In the genomic region with DNA sequence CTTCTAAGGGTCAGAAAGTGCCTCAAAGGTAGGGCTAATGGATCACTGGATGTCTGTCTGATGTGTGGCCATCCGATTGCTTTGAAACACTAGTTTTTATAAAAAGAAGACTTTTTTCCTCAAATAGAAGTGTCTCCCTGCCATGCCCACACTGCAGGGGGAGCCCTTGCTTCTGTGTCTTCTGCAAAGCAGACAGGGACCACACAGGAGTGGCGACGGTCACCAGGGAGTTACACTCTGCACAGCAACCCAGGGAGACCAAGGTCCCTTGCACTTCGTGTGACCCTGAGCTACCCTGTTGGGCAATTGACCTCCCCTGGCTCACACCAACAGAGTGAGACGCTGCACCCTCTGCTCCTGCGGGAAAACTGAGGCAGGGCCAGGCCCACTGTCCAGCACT, we compare ENCODE assay signal across 20 mouse cellular contexts. TPM values are rescaled to one million over a fixed set of nuclear protein-coding genes. Genes with fewer than 3 reads are reported as not detected.
DNase-seq lines count a peak whose midpoint lies in the region; ATAC-seq and TF ChIP-seq lines count a peak whose summit lies in the region.
"Had no signal": no experiment of that assay in that cellular context is flagged by ENCODE, and none has a peak within 500 bp of the region (broad histone marks: within the 10 kb centered on the region; RNA-seq: fewer than 3 reads in every experiment).

No protein-coding gene starts in this region.

- 31% methylated on average over 6 of the region's 6 CpGs for WGBS in liver, adult 2 months
- 56% methylated on average over 6 of the region's 6 CpGs for WGBS in liver, embryonic 11.5 days
- 81% methylated on average over 6 of the region's 6 CpGs for WGBS in forebrain, embryonic 15.5 days

- DNase-seq in liver, adult 2 months (ENCODE audit: extremely low read depth, low read depth, low spot score) = peak; percentile 46
- DNase-seq in liver, embryonic 11.5 days (ENCODE audit: low spot score) = no peak
- peak; percentile 40 for DNase-seq in ZHBTc4 (ENCODE audit: low read depth, low spot score)
- DNase-seq: cerebellum, postnatal 36 days; gastrocnemius, postnatal 25 days; kidney, postnatal 4 days had no signal

- no peak overlapping the region for H3K9ac ChIP-seq in liver, adult 2 months (ENCODE audit: low read depth, low read length)
- no peak overlapping the region for H3K9ac ChIP-seq in liver, embryonic 11.5 days (ENCODE audit: low read depth, low read length)
- no peak overlapping the region for H3K9ac ChIP-seq in forebrain, embryonic 15.5 days (replicated peaks)
- H3K9ac ChIP-seq: hindbrain, embryonic 15.5 days; neural tube, embryonic 12.5 days had no signal

- no peaks in the 10 kb centered on the region for H3K4me1 ChIP-seq in liver, adult 2 months (ENCODE audit: control insufficient read depth, insufficient read depth, low read length)
- H3K4me1 ChIP-seq in liver, embryonic 11.5 days (replicated peaks; ENCODE audit: control insufficient read depth, insufficient read depth, low read length) = no peaks in the 10 kb centered on the region
- no peaks in the 10 kb centered on the region for H3K4me1 ChIP-seq in forebrain, embryonic 15.5 days
- H3K4me1 ChIP-seq: hindbrain, embryonic 15.5 days; neural tube, embryonic 12.5 days had no signal

- H3K4me3 ChIP-seq in liver, adult 2 months (ENCODE audit: insufficient read depth, low read depth, low read length) = no peak overlapping the region
- no peak overlapping the region for H3K4me3 ChIP-seq in liver, embryonic 11.5 days (ENCODE audit: low read depth, low read length)
- H3K4me3 ChIP-seq in forebrain, embryonic 15.5 days = no peak overlapping the region
- H3K4me3 ChIP-seq: hindbrain, embryonic 15.5 days; neural tube, embryonic 12.5 days had no signal

- no peak for ATAC-seq in liver, embryonic 11.5 days (replicated peaks; ENCODE audit: low FRiP score)
- ATAC-seq in common myeloid progenitor, adult 5-6 weeks (replicated peaks; ENCODE audit: low read depth, poor library complexity, severe bottlenecking) = 0 out of 2 replicates have a peak, but pooled peaks have one; percentile 36
- ATAC-seq in megakaryocyte, adult 5-6 weeks (ENCODE audit: poor library complexity, severe bottlenecking) = peak; percentile 78
- no peak for ATAC-seq in inflammation-experienced regulatory T-cells, adult 6 months
- ATAC-seq in megakaryocyte-erythroid progenitor cell, adult 5-6 weeks (replicated peaks; ENCODE audit: low FRiP score, low TSS enrichment, poor library complexity, severe bottlenecking) = no peak
- ATAC-seq in forebrain, embryonic 15.5 days (replicated peaks) = no peak
- ATAC-seq: forebrain, embryonic 16.5 days had no signal

- no peaks in the 10 kb centered on the region for H3K79me2 ChIP-seq in liver, adult 2 months (ENCODE audit: control insufficient read depth, insufficient read depth, low read length)

- H3K36me3 ChIP-seq in liver, adult 2 months (ENCODE audit: control insufficient read depth, insufficient read depth, low read length) = no peaks in the 10 kb centered on the region
- no peaks in the 10 kb centered on the region for H3K36me3 ChIP-seq in liver, embryonic 11.5 days (ENCODE audit: control insufficient read depth, insufficient read depth, low read length)
- H3K36me3 ChIP-seq in forebrain, embryonic 15.5 days = no peaks in the 10 kb centered on the region
- H3K36me3 ChIP-seq: hindbrain, embryonic 15.5 days; neural tube, embryonic 12.5 days had no signal

- no peak for TF ChIP-seq POLR2A in liver, adult 2 months (IDR thresholded peaks at IDR 0.05; ENCODE audit: extremely low read depth, insufficient read depth, low read length)

- peaks cover 2% of the 10 kb centered on the region; the same call in 1 of the 2 replicates for H3K9me3 ChIP-seq in liver, embryonic 11.5 days (ENCODE audit: control insufficient read depth, low read length)
- H3K9me3 ChIP-seq in forebrain, embryonic 15.5 days = no peaks in the 10 kb centered on the region
- H3K9me3 ChIP-seq: hindbrain, embryonic 15.5 days had no signal

- no peak for TF ChIP-seq CTCF in liver, adult 2 months (IDR thresholded peaks at IDR 0.05; ENCODE audit: low read depth, low read length)

- H3K4me2 ChIP-seq in liver, embryonic 11.5 days = no peak overlapping the region
- H3K4me2 ChIP-seq in forebrain, embryonic 15.5 days (replicated peaks) = no peak overlapping the region
- H3K4me2 ChIP-seq: hindbrain, embryonic 15.5 days; midbrain, embryonic 11.5 days; neural tube, embryonic 12.5 days had no signal

- H3K27ac ChIP-seq in liver, adult 2 months (replicated peaks; ENCODE audit: insufficient read depth, low read depth, low read length) = no peak overlapping the region
- H3K27ac ChIP-seq in liver, embryonic 11.5 days (ENCODE audit: low read depth, low read length) = no peak overlapping the region
- H3K27ac ChIP-seq in forebrain, embryonic 15.5 days (replicated peaks) = no peak overlapping the region
- H3K27ac ChIP-seq: hindbrain, embryonic 15.5 days; neural tube, embryonic 12.5 days had no signal

- H3K27me3 ChIP-seq in liver, adult 2 months (ENCODE audit: control insufficient read depth, insufficient read depth, low read length) = no peaks in the 10 kb centered on the region
- no peaks in the 10 kb centered on the region for H3K27me3 ChIP-seq in liver, embryonic 11.5 days (replicated peaks; ENCODE audit: control insufficient read depth, insufficient read depth, low read length)
- H3K27me3 ChIP-seq in forebrain, embryonic 15.5 days = no peaks in the 10 kb centered on the region
- H3K27me3 ChIP-seq: hindbrain, embryonic 15.5 days; neural tube, embryonic 12.5 days had no signal

RNA-seq across cellular contexts. Expression of gene Prss27, which starts 1.0 kb away (rescaled TPM):
- not detected in 2 replicates for total RNA-seq in liver, adult 2 months (2014; rRNA removed)
- not detected in 2 replicates for polyA plus RNA-seq in liver, adult 2 months (2012; rRNA removed)
- polyA plus RNA-seq in liver, embryonic 11.5 days (2014; fragmentation: Nextera tagmentation; extraction: Ambion mirVana) = not detected in 2 replicates
- not detected in 2 replicates for total RNA-seq in common myeloid progenitor, adult 5-6 weeks (2017)
- not detected in 2 replicates for total RNA-seq in megakaryocyte, adult 5-6 weeks (2015)
- total RNA-seq in megakaryocyte, adult 5-6 weeks (2017) = not detected in 2 replicates
- under 1 TPM in 1 of 3 experiments, not detected in 2; 0.36 TPM for polyA plus RNA-seq in inflammation-experienced regulatory T-cells, adult 6 months (2017; shearing (Covaris generic))
- total RNA-seq in megakaryocyte-erythroid progenitor cell, adult 5-6 weeks (2014; fragmentation: Nextera tagmentation) = not detected in 2 replicates
- not detected in 2 replicates for total RNA-seq in megakaryocyte-erythroid progenitor cell, adult 5-6 weeks (2017)
- 0.23 and 0.24 TPM in 2 replicates for polyA plus RNA-seq in forebrain, embryonic 15.5 days (2015; fragmentation: Nextera tagmentation; extraction: Ambion mirVana)
- total RNA-seq: gastrocnemius, postnatal 25 days; left cerebral cortex, postnatal 14 days had no signal
- polyA plus RNA-seq: liver, embryonic 16.5 days; midbrain, embryonic 11.5 days; spleen, adult 2 months had no signal

RNA-seq across cellular contexts. Expression of gene Kctd5, which starts 36.3 kb away (rescaled TPM):
- total RNA-seq in liver, adult 2 months (2014; rRNA removed) = 4.5 and 4.6 TPM in 2 replicates
- 4.6 and 6.0 TPM in 2 replicates for polyA plus RNA-seq in liver, adult 2 months (2012; rRNA removed)
- polyA plus RNA-seq in liver, embryonic 11.5 days (2014; fragmentation: Nextera tagmentation; extraction: Ambion mirVana) = 43.0 and 46.8 TPM in 2 replicates
- total RNA-seq in common myeloid progenitor, adult 5-6 weeks (2017) = 17.8 and 19.2 TPM in 2 replicates
- 12.0 and 16.7 TPM in 2 replicates for total RNA-seq in megakaryocyte, adult 5-6 weeks (2015)
- total RNA-seq in megakaryocyte, adult 5-6 weeks (2017) = 17.3 and 17.7 TPM in 2 replicates
- 1 to 10 TPM; 4.3 to 6.5 (median 6.3) TPM for polyA plus RNA-seq in inflammation-experienced regulatory T-cells, adult 6 months (2017; shearing (Covaris generic))
- total RNA-seq in megakaryocyte-erythroid progenitor cell, adult 5-6 weeks (2014; fragmentation: Nextera tagmentation) = 17.1 and 24.2 TPM in 2 replicates
- total RNA-seq in megakaryocyte-erythroid progenitor cell, adult 5-6 weeks (2017) = 20.9 and 21.9 TPM in 2 replicates
- 89.8 and 92.4 TPM in 2 replicates for polyA plus RNA-seq in forebrain, embryonic 15.5 days (2015; fragmentation: Nextera tagmentation; extraction: Ambion mirVana)

RNA-seq across cellular contexts. Expression of gene Prss22, which starts 39.1 kb away (rescaled TPM):
- not detected in 2 replicates for total RNA-seq in liver, adult 2 months (2014; rRNA removed)
- not detected in 2 replicates for polyA plus RNA-seq in liver, adult 2 months (2012; rRNA removed)
- polyA plus RNA-seq in liver, embryonic 11.5 days (2014; fragmentation: Nextera tagmentation; extraction: Ambion mirVana) = 0.21 TPM in 1 of 2 replicates, not detected in the other
- not detected in 2 replicates for total RNA-seq in common myeloid progenitor, adult 5-6 weeks (2017)
- total RNA-seq in megakaryocyte, adult 5-6 weeks (2015) = not detected in 2 replicates
- not detected in 2 replicates for total RNA-seq in megakaryocyte, adult 5-6 weeks (2017)
- polyA plus RNA-seq in inflammation-experienced regulatory T-cells, adult 6 months (2017; shearing (Covaris generic)) = not detected
- not detected in 2 replicates for total RNA-seq in megakaryocyte-erythroid progenitor cell, adult 5-6 weeks (2014; fragmentation: Nextera tagmentation)
- not detected in 2 replicates for total RNA-seq in megakaryocyte-erythroid progenitor cell, adult 5-6 weeks (2017)
- not detected in 2 replicates for polyA plus RNA-seq in forebrain, embryonic 15.5 days (2015; fragmentation: Nextera tagmentation; extraction: Ambion mirVana)
- total RNA-seq: gastrocnemius, postnatal 25 days had no signal
- polyA plus RNA-seq: forebrain, embryonic 16.5 days; heart, embryonic 16.5 days; hindbrain, embryonic 15.5 days; liver, embryonic 16.5 days; midbrain, embryonic 11.5 days had no signal

RNA-seq across cellular contexts. Expression of gene Prss30, which starts 56.6 kb away (rescaled TPM):
- total RNA-seq in liver, adult 2 months (2014; rRNA removed) = 0.13 and 0.18 TPM in 2 replicates
- polyA plus RNA-seq in liver, adult 2 months (2012; rRNA removed) = 0.16 TPM in 2 replicates
- polyA plus RNA-seq in liver, embryonic 11.5 days (2014; fragmentation: Nextera tagmentation; extraction: Ambion mirVana) = not detected in 2 replicates
- not detected in 2 replicates for total RNA-seq in common myeloid progenitor, adult 5-6 weeks (2017)
- total RNA-seq in megakaryocyte, adult 5-6 weeks (2015) = 1.2 and 2.5 TPM in 2 replicates
- total RNA-seq in megakaryocyte, adult 5-6 weeks (2017) = 0.89 and 1.2 TPM in 2 replicates
- polyA plus RNA-seq in inflammation-experienced regulatory T-cells, adult 6 months (2017; shearing (Covaris generic)) = 1 to 10 TPM in 1 of 3 experiments, not detected in 2; 2.4 TPM
- total RNA-seq in megakaryocyte-erythroid progenitor cell, adult 5-6 weeks (2014; fragmentation: Nextera tagmentation) = not detected in 2 replicates
- 1.0 TPM in 1 of 2 replicates, not detected in the other for total RNA-seq in megakaryocyte-erythroid progenitor cell, adult 5-6 weeks (2017)
- polyA plus RNA-seq in forebrain, embryonic 15.5 days (2015; fragmentation: Nextera tagmentation; extraction: Ambion mirVana) = not detected in 2 replicates
- total RNA-seq: gastrocnemius, postnatal 25 days had no signal
- polyA plus RNA-seq: embryonic facial prominence, embryonic 14.5 days; hindbrain, embryonic 15.5 days; midbrain, embryonic 11.5 days; neural tube, embryonic 12.5 days had no signal

Comparison
In these comparisons a context has a peak if more than half of its experiments do, and no peak if none do; other contexts are left out.
1. ATAC-seq: peak in common myeloid progenitor, adult 5-6 weeks (single experiment) and megakaryocyte, adult 5-6 weeks (single experiment); none in liver, embryonic 11.5 days (single experiment), inflammation-experienced regulatory T-cells, adult 6 months (single experiment), megakaryocyte-erythroid progenitor cell, adult 5-6 weeks (single experiment) and forebrain, embryonic 15.5 days (single experiment).